Mouse (Mus musculus): ENCODE measurements around the gene Synj1.

DNA sequence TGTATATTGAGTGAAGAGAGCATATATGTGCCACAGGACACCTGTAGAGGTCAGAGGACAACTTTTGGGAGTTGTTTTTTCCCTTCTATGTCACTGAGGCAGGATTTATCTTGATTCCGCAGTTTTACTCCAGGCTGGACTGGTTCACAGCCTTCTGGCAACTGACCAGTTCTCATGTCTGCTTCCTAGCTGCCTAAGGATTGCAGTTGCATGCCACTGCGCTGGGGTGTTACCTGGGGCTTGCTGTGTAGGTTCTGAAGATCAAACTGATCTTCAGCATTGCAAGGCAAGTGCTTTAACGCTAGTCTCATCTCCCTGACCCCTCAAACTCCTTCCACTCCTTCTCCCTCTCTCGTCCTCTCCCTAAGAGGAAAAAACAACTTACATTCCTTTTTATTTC, 47.9 kb downstream of the Synj1 start:
- TF ChIP-seq POLR2A (IDR thresholded peaks at IDR 0.05; ENCODE audit: low read depth, low read length) (no peak), CTCF (IDR thresholded peaks at IDR 0.05; ENCODE audit: extremely low read depth, insufficient read depth, insufficient read length, insufficient replicate concordance) (no peak)
